In genomic region chr17:29613453-29613852, GRCm38 (mm10) we compare ENCODE assay signal across 6 mouse cellular contexts. TPM values are rescaled to one million over a fixed set of nuclear protein-coding genes. Genes with fewer than 3 reads are reported as not detected.
A peak's percentile ranks its signal among the peaks of the same experiment; 100 is the strongest.
DNase-seq lines count a peak whose midpoint lies in the region; ATAC-seq and TF ChIP-seq lines count a peak whose summit lies in the region.
"Not testable (repeated sequence)": the region's sequence is repeated elsewhere in the genome, so short reads cannot be mapped to it uniquely, and the experiment has no call there.

No protein-coding gene starts in this region.

- WGBS in hindbrain, postnatal 0 days = 82% methylated on average over 5 of the region's 5 CpGs
- WGBS in kidney, postnatal 0 days = 89% methylated on average over 5 of the region's 5 CpGs
- WGBS in liver, embryonic 14.5 days (ENCODE audit: insufficient replicate concordance) = 77% methylated on average over 5 of the region's 5 CpGs

- not testable (repeated sequence) for ATAC-seq in hindbrain, postnatal 0 days; kidney, postnatal 0 days (replicated peaks; ENCODE audit: low FRiP score, low read depth); liver, embryonic 14.5 days (ENCODE audit: insufficient read depth)

- not testable (repeated sequence) for H3K9ac ChIP-seq in MEL (ENCODE audit: control insufficient read depth, low read depth, low read length, poor library complexity, severe bottlenecking); hindbrain, postnatal 0 days (replicated peaks; ENCODE audit: low read length); kidney, postnatal 0 days (ENCODE audit: low read depth, low read length); liver, embryonic 14.5 days (replicated peaks)

- not testable (repeated sequence) for H3K36me3 ChIP-seq in MEL (ENCODE audit: control insufficient read depth in 1 of 2, insufficient read depth in 2 of 2, low read length in 2 of 2); hindbrain, postnatal 0 days (ENCODE audit: insufficient read depth, low read length); kidney, postnatal 0 days (ENCODE audit: insufficient read depth, low read length); liver, embryonic 14.5 days (replicated peaks; ENCODE audit: control insufficient read depth, insufficient read depth, low read depth)

- TF ChIP-seq RAD21 in MEL (IDR thresholded peaks at IDR 0.05; ENCODE audit: low read depth, low read length) = not testable (repeated sequence)

- H3K79me2 ChIP-seq in MEL (ENCODE audit: control insufficient read depth, insufficient read depth, low read length, poor library complexity) = peaks cover 36% of the 10 kb centered on the region

- H3K4me3 ChIP-seq in MEL (ENCODE audit: control insufficient read depth in 1 of 2, insufficient read depth in 1 of 2, low read depth in 2 of 2, low read length in 2 of 2); hindbrain, postnatal 0 days (ENCODE audit: low read length); kidney, postnatal 0 days (replicated peaks; ENCODE audit: low read depth, low read length); liver, embryonic 14.5 days (ENCODE audit: insufficient read depth in 1 of 2, low read depth in 2 of 2, low read length in 2 of 2): not testable (repeated sequence)

- not testable (repeated sequence) for H3K27me3 ChIP-seq in MEL (ENCODE audit: control insufficient read depth in 1 of 2, insufficient read depth in 2 of 2, low read length in 2 of 2); hindbrain, postnatal 0 days (ENCODE audit: insufficient read depth, low read length); kidney, postnatal 0 days (ENCODE audit: insufficient read depth, low read length); liver, embryonic 14.5 days (ENCODE audit: control insufficient read depth, insufficient read depth, low read length)

- not testable (repeated sequence) for H3K9me3 ChIP-seq in MEL (replicated peaks; ENCODE audit: insufficient read depth, low read length); hindbrain, postnatal 0 days (ENCODE audit: low read length); kidney, postnatal 0 days (replicated peaks; ENCODE audit: low read length); liver, embryonic 14.5 days (ENCODE audit: control insufficient read depth, low read length)

- TF ChIP-seq CTCF in MEL (IDR thresholded peaks at IDR 0.05 in 2 of 3, conservative IDR thresholded peaks at IDR 0.05 in 1 of 3; ENCODE audit: control insufficient read depth in 1 of 3, insufficient read depth in 1 of 3, low read depth in 2 of 3, low read length in 3 of 3, poor library complexity in 1 of 3, severe bottlenecking in 1 of 3) = peak in 1 of 3 experiments; percentile 20; a peak in 1 of 6 replicates
- peak; percentile 22; the same call in 1 of the 2 replicates for TF ChIP-seq CTCF in hindbrain, postnatal 0 days (IDR thresholded peaks at IDR 0.05; ENCODE audit: low read depth)
- peak; percentile 32; the same call in 1 of the 2 replicates for TF ChIP-seq CTCF in kidney, postnatal 0 days (IDR thresholded peaks at IDR 0.05; ENCODE audit: low read depth)
- TF ChIP-seq CTCF in liver, embryonic 14.5 days (IDR thresholded peaks at IDR 0.05; ENCODE audit: low read depth) = peak; percentile 33

- not testable (repeated sequence) for H3K27ac ChIP-seq in MEL (ENCODE audit: control insufficient read depth, low read depth, low read length); hindbrain, postnatal 0 days; kidney, postnatal 0 days
- peak overlapping the region; percentile 40; the same call in 1 of the 2 replicates for H3K27ac ChIP-seq in liver, embryonic 14.5 days

- not testable (repeated sequence) for TF ChIP-seq POLR2A in MEL (IDR thresholded peaks at IDR 0.05; ENCODE audit: control insufficient read depth in 1 of 2, insufficient read depth in 1 of 2, low read depth in 1 of 2, low read length in 2 of 2, poor library complexity in 1 of 2)

- peaks cover 0 to 12% of the 10 kb centered on the region in 2 experiments; a peak in 2 of 4 replicates for H3K4me1 ChIP-seq in MEL (ENCODE audit: control insufficient read depth in 1 of 2, insufficient read depth in 2 of 2, low read length in 2 of 2)
- peaks cover 18% of the 10 kb centered on the region for H3K4me1 ChIP-seq in hindbrain, postnatal 0 days (ENCODE audit: insufficient read depth, low read length)
- peaks cover 21% of the 10 kb centered on the region; the same call in 1 of the 2 replicates for H3K4me1 ChIP-seq in kidney, postnatal 0 days (replicated peaks; ENCODE audit: insufficient read depth, low read length)
- H3K4me1 ChIP-seq in liver, embryonic 14.5 days (replicated peaks; ENCODE audit: control insufficient read depth in 2 of 2, insufficient read depth in 2 of 2, low read length in 1 of 2) = peaks cover 8 to 21% of the 10 kb centered on the region in 2 experiments

- TF ChIP-seq EP300 in MEL (IDR thresholded peaks at IDR 0.05; ENCODE audit: low read depth in 1 of 2, low read length in 2 of 2); liver, embryonic 14.5 days (IDR thresholded peaks at IDR 0.05; ENCODE audit: low read depth): not testable (repeated sequence)

- not testable (repeated sequence) for H3K4me2 ChIP-seq in hindbrain, postnatal 0 days (ENCODE audit: low read depth, low read length); kidney, postnatal 0 days (ENCODE audit: low read length)
- peak overlapping the region; percentile 84 for H3K4me2 ChIP-seq in liver, embryonic 14.5 days (ENCODE audit: low read depth)

- DNase-seq in MEL (ENCODE audit: low read depth, low spot score) = peak; percentile 41
- peak; percentile 34 to 47 for DNase-seq in cerebellum, postnatal 14 days
- DNase-seq in hindbrain, postnatal 0 days (ENCODE audit: low spot score); kidney, postnatal 0 days (ENCODE audit: low spot score); liver, embryonic 14.5 days (ENCODE audit: low read depth in 3 of 3, low spot score in 3 of 3): not testable (repeated sequence)
- peak; percentile 45 for DNase-seq in lung, postnatal 36 days

TF ChIP-seq in MEL, 35 proteins besides CTCF, POLR2A, EP300 and RAD21:
- peak; percentile 76 for TF ChIP-seq TBP (IDR thresholded peaks at IDR 0.05; ENCODE audit: low read depth, low read length)
- peak; percentile 68 for TF ChIP-seq ZNF384 (IDR thresholded peaks at IDR 0.05; ENCODE audit: low read depth, low read length)

RNA-seq across cellular contexts. Expression of gene Rnf8, which starts 1.1 kb away (rescaled TPM):
- 32.9 and 40.3 TPM in 2 replicates for total RNA-seq in MEL (2012; rRNA removed)
- 10 to 100 TPM in 1 of 2 experiments, not detected in 1; 49.2 TPM for polyA plus RNA-seq in MEL (2012; ENCODE audit: insufficient read depth in 1 of 2, insufficient read length in 2 of 2, low read depth in 1 of 2, low replicate concordance in 2 of 2, missing spikeins in 1 of 2)
- 22.2 and 29.4 TPM in 2 replicates for total RNA-seq in hindbrain, postnatal 0 days (2014; rRNA removed)
- polyA plus RNA-seq in hindbrain, postnatal 0 days (2015; fragmentation: Nextera tagmentation; extraction: Ambion mirVana) = 71.3 and 73.8 TPM in 2 replicates
- polyA plus RNA-seq in kidney, postnatal 0 days (2015; fragmentation: Nextera tagmentation; extraction: Ambion mirVana) = 50.3 and 56.1 TPM in 2 replicates
- polyA plus RNA-seq in liver, embryonic 14.5 days (2012; rRNA removed) = 11.5 and 23.7 TPM in 2 replicates
- polyA plus RNA-seq in liver, embryonic 14.5 days (2014; fragmentation: Nextera tagmentation; extraction: Ambion mirVana) = 35.9 and 40.4 TPM in 2 replicates

RNA-seq across cellular contexts. Expression of gene Gm28043, which starts 1.2 kb away (rescaled TPM):
- total RNA-seq in MEL (2012; rRNA removed) = 3.1 and 3.4 TPM in 2 replicates
- 1 to 10 TPM in 1 of 2 experiments, not detected in 1; 1.3 TPM for polyA plus RNA-seq in MEL (2012; ENCODE audit: insufficient read depth in 1 of 2, insufficient read length in 2 of 2, low read depth in 1 of 2, low replicate concordance in 2 of 2, missing spikeins in 1 of 2)
- 2.6 and 5.0 TPM in 2 replicates for total RNA-seq in hindbrain, postnatal 0 days (2014; rRNA removed)
- 1.2 and 1.9 TPM in 2 replicates for polyA plus RNA-seq in hindbrain, postnatal 0 days (2015; fragmentation: Nextera tagmentation; extraction: Ambion mirVana)
- 1.2 and 2.1 TPM in 2 replicates for polyA plus RNA-seq in kidney, postnatal 0 days (2015; fragmentation: Nextera tagmentation; extraction: Ambion mirVana)
- polyA plus RNA-seq in liver, embryonic 14.5 days (2012; rRNA removed) = 1.0 and 1.4 TPM in 2 replicates
- 0.38 and 1.1 TPM in 2 replicates for polyA plus RNA-seq in liver, embryonic 14.5 days (2014; fragmentation: Nextera tagmentation; extraction: Ambion mirVana)

RNA-seq across cellular contexts. Expression of gene Cmtr1, which starts 46.9 kb away (rescaled TPM):
- 77.9 and 82.2 TPM in 2 replicates for total RNA-seq in MEL (2012; rRNA removed)
- polyA plus RNA-seq in MEL (2012; ENCODE audit: insufficient read depth in 1 of 2, insufficient read length in 2 of 2, low read depth in 1 of 2, low replicate concordance in 2 of 2, missing spikeins in 1 of 2) = 10 to 100 TPM; 47.3 to 99.6 TPM
- total RNA-seq in hindbrain, postnatal 0 days (2014; rRNA removed) = 69.1 and 71.5 TPM in 2 replicates
- 106 and 116 TPM in 2 replicates for polyA plus RNA-seq in hindbrain, postnatal 0 days (2015; fragmentation: Nextera tagmentation; extraction: Ambion mirVana)
- 102 and 110 TPM in 2 replicates for polyA plus RNA-seq in kidney, postnatal 0 days (2015; fragmentation: Nextera tagmentation; extraction: Ambion mirVana)
- polyA plus RNA-seq in liver, embryonic 14.5 days (2012; rRNA removed) = 14.9 and 16.1 TPM in 2 replicates
- 55.9 and 66.0 TPM in 2 replicates for polyA plus RNA-seq in liver, embryonic 14.5 days (2014; fragmentation: Nextera tagmentation; extraction: Ambion mirVana)
